Mouse (Mus musculus) right cerebral cortex, postnatal 14 days (tissue): ENCODE results near the gene Olfr448.

Source experiments
- DNase-seq: peaks from one replicate; pipeline ENCODE4 v3.0.0; 2022

Gene Olfr448

GRCm38 (mm10) chr6:42890141-42890540 is at the start of gene Olfr448:
Olfr448 (plus strand) TSS chr6:42890441.
- no peak for DNase-seq

- DNase-seq, result peak; percentile 4
Measured at GRCm38 (mm10) chr6:42860222-42860819, 29.9 kb upstream of the Olfr448 start.

- DNase-seq, result no peak
Measured at GRCm38 (mm10) chr6:42869695-42870094, 20.5 kb upstream of the Olfr448 start.

- no peak for DNase-seq
Measured at GRCm38 (mm10) chr6:42876323-42876722, 13.9 kb upstream of the Olfr448 start.

GRCm38 (mm10) chr6:42900345-42900744 is 10.1 kb downstream of the Olfr448 start:
- no peak for DNase-seq

- DNase-seq, result no peak
Measured at GRCm38 (mm10) chr6:42908578-42908977, 18.3 kb downstream of the Olfr448 start, which contains the start of gene Olfr447. Olfr447 (plus strand) TSS chr6:42908878.

- no peak for DNase-seq
Measured at GRCm38 (mm10) chr6:42921077-42921476, 30.8 kb downstream of the Olfr448 start, which contains the start of gene Olfr446. Olfr446 (plus strand) TSS chr6:42921377.
